Mouse (Mus musculus): Measurements from ENCODE around the gene Ppp1r1b.

DNA sequence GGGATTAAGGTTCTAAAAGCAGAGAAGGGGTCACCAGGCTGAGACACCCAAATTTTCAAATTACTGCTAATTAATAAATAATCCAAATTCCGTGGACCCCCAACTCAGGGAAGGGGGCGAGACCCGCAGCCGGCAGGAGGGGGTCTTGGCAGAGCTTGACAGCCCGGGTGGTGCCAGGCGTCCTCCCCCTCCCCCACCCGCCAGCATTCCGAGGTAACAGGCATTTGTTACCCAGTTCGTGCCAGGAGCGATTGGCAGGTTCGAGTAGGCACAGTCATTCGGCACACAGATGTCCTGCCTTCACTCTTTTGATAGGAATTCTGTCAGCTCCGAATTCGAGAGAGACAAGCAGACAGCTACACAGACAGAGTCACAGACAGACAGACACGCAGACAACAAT is 29.1 kb upstream of the Ppp1r1b start:
- TF ChIP-seq CTCF (IDR thresholded peaks at IDR 0.05; ENCODE audit: borderline replicate concordance, extremely low read depth, insufficient read depth, insufficient read length): no peak
- no peak for TF ChIP-seq POLR2A (IDR thresholded peaks at IDR 0.05; ENCODE audit: borderline replicate concordance, extremely low read depth, insufficient read depth, insufficient read length, poor library complexity, severe bottlenecking)

Data from brain, embryonic 14.5 days (tissue).